ENCODE assay signal across 20 mouse cellular contexts in the genomic region with DNA sequence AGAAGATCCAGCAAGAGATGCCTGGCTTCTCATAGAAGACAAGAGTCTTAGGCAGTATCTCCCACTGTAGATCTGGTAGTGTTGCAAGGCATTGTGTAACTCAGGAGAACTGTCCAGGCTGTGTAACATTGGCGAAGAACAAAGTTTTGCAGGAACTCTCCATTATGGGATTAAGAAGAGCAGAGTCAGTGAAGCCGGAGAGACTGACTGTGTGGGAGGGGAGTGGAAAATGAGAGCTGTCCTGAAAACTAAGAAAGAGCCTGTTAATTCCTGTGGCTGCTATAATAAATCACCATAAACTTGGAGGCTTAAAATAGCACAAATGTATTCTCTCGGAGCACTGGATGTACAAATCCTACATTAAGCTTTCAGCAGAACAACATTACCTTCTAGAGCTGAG.
A peak's percentile ranks its signal among the peaks of the same experiment; 100 is the strongest.
DNase-seq lines count a peak whose midpoint lies in the region; ATAC-seq lines count a peak whose summit lies in the region.
"Had no signal": no experiment of that assay in that cellular context is flagged by ENCODE, and none has a peak within 500 bp of the region (broad histone marks: within the 10 kb centered on the region; RNA-seq: fewer than 3 reads in every experiment).

No protein-coding gene starts in this region.

- no peaks in the 10 kb centered on the region for H3K4me1 ChIP-seq in stomach, embryonic 15.5 days
- H3K4me1 ChIP-seq: forebrain, embryonic 10.5 days; hindbrain, embryonic 13.5 days; midbrain, embryonic 12.5 days had no signal

- H3K27ac ChIP-seq in stomach, embryonic 15.5 days: peak overlapping the region; percentile 38; the same call in 1 of the 2 replicates
- H3K27ac ChIP-seq: forebrain, embryonic 10.5 days; hindbrain, embryonic 13.5 days; limb, embryonic 15.5 days; midbrain, embryonic 12.5 days had no signal

- H3K36me3 ChIP-seq in stomach, embryonic 15.5 days: no peaks in the 10 kb centered on the region
- H3K36me3 ChIP-seq: forebrain, embryonic 10.5 days; hindbrain, embryonic 13.5 days; limb, embryonic 15.5 days; midbrain, embryonic 12.5 days had no signal

- 40% methylated on average over 3 of the region's 3 CpGs for WGBS in stomach, embryonic 15.5 days

- intact Hi-C loops in left cerebral cortex, postnatal 10 days (cut with DNase I): no loop called here

- H3K9me3 ChIP-seq in stomach, embryonic 15.5 days: no peaks in the 10 kb centered on the region
- H3K9me3 ChIP-seq: forebrain, embryonic 10.5 days; hindbrain, embryonic 13.5 days; limb, embryonic 15.5 days; midbrain, embryonic 12.5 days had no signal

- H3K27me3 ChIP-seq in stomach, embryonic 15.5 days (replicated peaks): no peaks in the 10 kb centered on the region
- H3K27me3 ChIP-seq: CH12.LX; hindbrain, embryonic 13.5 days; limb, embryonic 15.5 days; midbrain, embryonic 12.5 days had no signal

- ATAC-seq in frontal cortex, adult (ENCODE audit: low TSS enrichment): peak; percentile 87
- ATAC-seq in stomach, embryonic 15.5 days (ENCODE audit: insufficient read depth, low FRiP score, low read depth): no peak
- ATAC-seq: activated CD4-positive, CD25-positive, alpha-beta regulatory T cell, adult 4 months; liver, postnatal 0 days had no signal

- H3K9ac ChIP-seq in stomach, embryonic 15.5 days: no peak overlapping the region
- H3K9ac ChIP-seq: hindbrain, embryonic 13.5 days; limb, embryonic 15.5 days; liver, postnatal 0 days; midbrain, embryonic 12.5 days had no signal

- no peak overlapping the region for H3K4me2 ChIP-seq in stomach, embryonic 15.5 days
- H3K4me2 ChIP-seq: hindbrain, embryonic 13.5 days; limb, embryonic 15.5 days; midbrain, embryonic 12.5 days had no signal

- H3K4me3 ChIP-seq in stomach, embryonic 15.5 days (replicated peaks): no peak overlapping the region
- H3K4me3 ChIP-seq: forebrain, embryonic 10.5 days; hindbrain, embryonic 13.5 days; limb, embryonic 15.5 days; midbrain, embryonic 12.5 days had no signal

- DNase-seq in frontal cortex, postnatal 10 days (ENCODE audit: low spot score in 2 of 2): no peak
- peak; percentile 15 to 47 for DNase-seq in left cerebral cortex, adult 18-20 months (ENCODE audit: low spot score in 2 of 2)
- no peak for DNase-seq in left cerebral cortex, postnatal 10 days (ENCODE audit: extremely low spot score in 1 of 2, low spot score in 2 of 2)
- DNase-seq in fat pad, adult 2 months (ENCODE audit: extremely low read depth, low read depth, low spot score): peak; percentile 80
- no peak for DNase-seq in spleen, postnatal 10 days (ENCODE audit: low spot score in 2 of 2)
- no peak for DNase-seq in gastrocnemius, adult 8-10 months (ENCODE audit: low spot score in 2 of 2)
- DNase-seq: cerebellum, postnatal 10 days; kidney, adult 2 months; liver, postnatal 0 days; lung, postnatal 4 days; right cerebral cortex, postnatal 14 days; thymus, postnatal 25 days had no signal

Comparison
In these comparisons a context has a peak if more than half of its experiments do, and no peak if none do; other contexts are left out.
1. DNase-seq: peak in left cerebral cortex, adult 18-20 months (2 of 2) and fat pad, adult 2 months (single experiment); none in frontal cortex, postnatal 10 days (0 of 2), left cerebral cortex, postnatal 10 days (0 of 2), spleen, postnatal 10 days (0 of 2) and gastrocnemius, adult 8-10 months (0 of 2).